In genomic region chr3:86093213-86093845, GRCm38 (mm10) we compare ENCODE assay signal across 16 mouse cellular contexts. TPM values are rescaled to one million over a fixed set of nuclear protein-coding genes. Genes with fewer than 3 reads are reported as not detected.
DNase-seq lines count a peak whose midpoint lies in the region; ATAC-seq lines count a peak whose summit lies in the region.
"Had no signal": no experiment of that assay in that cellular context is flagged by ENCODE, and none has a peak within 500 bp of the region (broad histone marks: within the 10 kb centered on the region; RNA-seq: fewer than 3 reads in every experiment).

No protein-coding gene starts in this region.

- H3K9ac ChIP-seq in kidney, embryonic 16.5 days (replicated peaks; ENCODE audit: low read length), result no peak overlapping the region
- no peak overlapping the region for H3K9ac ChIP-seq in embryonic facial prominence, embryonic 13.5 days
- H3K9ac ChIP-seq in hindbrain, embryonic 12.5 days, result no peak overlapping the region
- no peak overlapping the region for H3K9ac ChIP-seq in midbrain, embryonic 15.5 days
- H3K9ac ChIP-seq: heart, embryonic 12.5 days; intestine, embryonic 15.5 days; lung, embryonic 14.5 days; stomach, embryonic 15.5 days had no signal

- peaks cover 18% of the 10 kb centered on the region for H3K36me3 ChIP-seq in kidney, embryonic 16.5 days (ENCODE audit: insufficient read depth, low read length)
- H3K36me3 ChIP-seq in embryonic facial prominence, embryonic 13.5 days, result peaks cover 7% of the 10 kb centered on the region
- no peaks in the 10 kb centered on the region for H3K36me3 ChIP-seq in hindbrain, embryonic 12.5 days
- no peaks in the 10 kb centered on the region for H3K36me3 ChIP-seq in midbrain, embryonic 15.5 days (replicated peaks)
- H3K36me3 ChIP-seq: stomach, embryonic 15.5 days had no signal

- intact Hi-C loops in gastrocnemius, postnatal 36 days (cut with DNase I), result no loop called here

- no peak overlapping the region for H3K4me2 ChIP-seq in kidney, embryonic 16.5 days (replicated peaks; ENCODE audit: low read depth, low read length)
- peak overlapping the region; percentile 18; the same call in 1 of the 2 replicates for H3K4me2 ChIP-seq in embryonic facial prominence, embryonic 13.5 days
- 0 out of 2 replicates have a peak overlapping the region, but pooled peaks have one; percentile 6 for H3K4me2 ChIP-seq in hindbrain, embryonic 12.5 days (replicated peaks)
- H3K4me2 ChIP-seq in midbrain, embryonic 15.5 days, result no peak overlapping the region
- H3K4me2 ChIP-seq: heart, embryonic 12.5 days; intestine, embryonic 15.5 days; lung, embryonic 14.5 days; stomach, embryonic 15.5 days had no signal

- no peak overlapping the region for H3K4me3 ChIP-seq in kidney, embryonic 16.5 days (ENCODE audit: low read length)
- H3K4me3 ChIP-seq in embryonic facial prominence, embryonic 13.5 days, result no peak overlapping the region
- no peak overlapping the region for H3K4me3 ChIP-seq in hindbrain, embryonic 12.5 days
- no peak overlapping the region for H3K4me3 ChIP-seq in midbrain, embryonic 15.5 days
- H3K4me3 ChIP-seq: heart, embryonic 12.5 days; intestine, embryonic 15.5 days; left cerebral cortex, adult 2 months; stomach, embryonic 15.5 days had no signal

- no peak for DNase-seq in kidney, adult 11 months
- DNase-seq in gastrocnemius, adult 8-10 months (ENCODE audit: low spot score in 2 of 2), result no peak
- DNase-seq in right cerebral cortex, postnatal 10 days (ENCODE audit: low spot score in 2 of 2), result no peak
- DNase-seq in gastrocnemius, postnatal 36 days, result no peak
- DNase-seq: adrenal gland, postnatal 25 days; cerebellum, postnatal 36 days; lung, embryonic 14.5 days; right cerebral cortex, postnatal 14 days had no signal

- no peaks in the 10 kb centered on the region for H3K27me3 ChIP-seq in kidney, embryonic 16.5 days (ENCODE audit: insufficient read depth, low read length)
- H3K27me3 ChIP-seq in embryonic facial prominence, embryonic 13.5 days, result no peaks in the 10 kb centered on the region
- H3K27me3 ChIP-seq in hindbrain, embryonic 12.5 days, result no peaks in the 10 kb centered on the region
- H3K27me3 ChIP-seq in midbrain, embryonic 15.5 days (replicated peaks), result no peaks in the 10 kb centered on the region
- H3K27me3 ChIP-seq: heart, embryonic 12.5 days; intestine, embryonic 15.5 days; stomach, embryonic 15.5 days had no signal

- peak overlapping the region; percentile 66 for H3K27ac ChIP-seq in kidney, embryonic 16.5 days (ENCODE audit: low read length)
- peak overlapping the region; percentile 92 for H3K27ac ChIP-seq in embryonic facial prominence, embryonic 13.5 days
- H3K27ac ChIP-seq in hindbrain, embryonic 12.5 days, result peak overlapping the region; percentile 62; the same call in 1 of the 2 replicates
- H3K27ac ChIP-seq in midbrain, embryonic 15.5 days, result peak overlapping the region; percentile 77
- H3K27ac ChIP-seq: intestine, embryonic 15.5 days; left cerebral cortex, adult 2 months; stomach, embryonic 15.5 days had no signal

- no peak for ATAC-seq in kidney, embryonic 16.5 days (ENCODE audit: low FRiP score, low TSS enrichment)
- no peak for ATAC-seq in embryonic facial prominence, embryonic 13.5 days (ENCODE audit: insufficient number of reproducible peaks, insufficient read depth, low FRiP score, low TSS enrichment, low read depth)
- ATAC-seq in hindbrain, embryonic 12.5 days (ENCODE audit: low FRiP score), result no peak
- ATAC-seq in midbrain, embryonic 15.5 days (replicated peaks), result peak; percentile 91
- ATAC-seq: intestine, embryonic 15.5 days had no signal

- H3K4me1 ChIP-seq in kidney, embryonic 16.5 days (ENCODE audit: insufficient read depth, low read length), result peaks cover 11% of the 10 kb centered on the region
- H3K4me1 ChIP-seq in embryonic facial prominence, embryonic 13.5 days, result peaks cover 29% of the 10 kb centered on the region
- H3K4me1 ChIP-seq in hindbrain, embryonic 12.5 days, result peaks cover 11% of the 10 kb centered on the region; the same call in 1 of the 2 replicates
- H3K4me1 ChIP-seq in midbrain, embryonic 15.5 days, result peaks cover 13% of the 10 kb centered on the region
- H3K4me1 ChIP-seq: heart, embryonic 12.5 days; intestine, embryonic 15.5 days; stomach, embryonic 15.5 days had no signal

- no peaks in the 10 kb centered on the region for H3K9me3 ChIP-seq in kidney, embryonic 16.5 days (ENCODE audit: low read length)
- no peaks in the 10 kb centered on the region for H3K9me3 ChIP-seq in embryonic facial prominence, embryonic 13.5 days
- no peaks in the 10 kb centered on the region for H3K9me3 ChIP-seq in hindbrain, embryonic 12.5 days (replicated peaks)
- no peaks in the 10 kb centered on the region for H3K9me3 ChIP-seq in midbrain, embryonic 15.5 days
- H3K9me3 ChIP-seq: heart, embryonic 12.5 days; intestine, embryonic 15.5 days; stomach, embryonic 15.5 days had no signal

- 24% methylated on average over 6 of the region's 6 CpGs for WGBS in kidney, embryonic 16.5 days
- WGBS in embryonic facial prominence, embryonic 13.5 days, result 10% methylated on average over 6 of the region's 6 CpGs
- 28% methylated on average over 6 of the region's 6 CpGs for WGBS in hindbrain, embryonic 12.5 days
- 19% methylated on average over 6 of the region's 6 CpGs for whole genome bisulfite sequencing in midbrain, embryonic 15.5 days

RNA-seq across cellular contexts. Expression of gene Rps3a1, which starts 49.2 kb away (rescaled TPM):
- 1,116 and 1,127 TPM in 2 replicates for polyA plus RNA-seq in kidney, embryonic 16.5 days (2015; fragmentation: Nextera tagmentation; extraction: Ambion mirVana)
- polyA plus RNA-seq in embryonic facial prominence, embryonic 13.5 days (2015; fragmentation: Nextera tagmentation; extraction: Ambion mirVana), result 1,432 and 1,487 TPM in 2 replicates
- polyA plus RNA-seq in hindbrain, embryonic 12.5 days (2016; fragmentation: Nextera tagmentation; extraction: Ambion mirVana), result 842 and 871 TPM in 2 replicates
- polyA plus RNA-seq in midbrain, embryonic 15.5 days (2015; fragmentation: Nextera tagmentation; extraction: Ambion mirVana), result 475 and 483 TPM in 2 replicates
- total RNA-seq in gastrocnemius, adult 8-10 months (2022), result 100 to 1,000 TPM; 415 to 510 (median 453) TPM
- total RNA-seq in gastrocnemius, postnatal 36 days (2021), result 100 to 1,000 TPM; 317 to 400 TPM

Comparison
In these comparisons a context has a peak if more than half of its experiments do, and no peak if none do; other contexts are left out.
1. H3K4me2 ChIP-seq: peak in embryonic facial prominence, embryonic 13.5 days (single experiment) and hindbrain, embryonic 12.5 days (single experiment); none in kidney, embryonic 16.5 days (single experiment) and midbrain, embryonic 15.5 days (single experiment).
2. Peak in every context shown above with its lines, with median percentiles within 50 percentile points of each other: H3K27ac ChIP-seq.